Mouse (Mus musculus) myocyte (in vitro differentiated cells): ENCODE data around the gene Tnxb. TPM values are rescaled to one million over a fixed set of nuclear protein-coding genes. Genes with fewer than 3 reads are reported as not detected.

ENCODE experiments used
- H3K27me3 ChIP-seq: one replicate; pipeline ENCODE4 v1.6.1; 2011; ENCODE audit not compliant: control insufficient read depth, insufficient read depth, insufficient read length
- H3K36me3 ChIP-seq: one replicate; pipeline ENCODE4 v1.6.1; 2011; ENCODE audit not compliant: control insufficient read depth, insufficient read depth
- H3K4me2 ChIP-seq: one replicate; pipeline ENCODE4 v1.6.1; 2011; ENCODE audit warnings: low read depth, control low read depth
- H3K4me3 ChIP-seq: one replicate; pipeline ENCODE4 v1.5.1; 2011; ENCODE audit warnings: mild to moderate bottlenecking, control low read depth, moderate library complexity
- H3K79me2 ChIP-seq: one replicate; pipeline ENCODE4 v1.6.1; 2011; ENCODE audit not compliant: control insufficient read depth, insufficient read depth
- H3ac ChIP-seq: one replicate; pipeline ENCODE4 v1.6.1; 2011; ENCODE audit not compliant: control insufficient read depth, insufficient read length
- CEBPB ChIP-seq: IDR thresholded peaks from 2 replicates; pipeline ENCODE4 v1.6.1; 2011; ENCODE audit warnings: mild to moderate bottlenecking, moderate library complexity; ENCODE audit not compliant: poor library complexity, insufficient read depth, severe bottlenecking
- E2F4 ChIP-seq: IDR thresholded peaks from one replicate; pipeline ENCODE4 v1.6.1; 2011; ENCODE audit warnings: mild to moderate bottlenecking, control low read depth, moderate library complexity; ENCODE audit not compliant: insufficient read depth
- MAX ChIP-seq: IDR thresholded peaks from one replicate; pipeline ENCODE4 v1.6.1; 2011; ENCODE audit warnings: low read depth, mild to moderate bottlenecking, control low read depth
- MYOD1 ChIP-seq, 3 experiments: IDR thresholded peaks; one replicate each; pipeline ENCODE4 v1.6.1; 2011; ENCODE audit warnings: control low read depth in 2 of 3, low read depth in 2 of 3, mild to moderate bottlenecking in 2 of 3, moderate library complexity in 1 of 3; ENCODE audit not compliant: insufficient read length in 2 of 3, control insufficient read depth in 1 of 3
- MYOG ChIP-seq, 3 experiments: IDR thresholded peaks; one replicate each; pipeline ENCODE4 v1.6.1; 2011; ENCODE audit warnings: control low read depth in 2 of 3, low read depth in 2 of 3, mild to moderate bottlenecking in 2 of 3; ENCODE audit not compliant: insufficient read length in 2 of 3, control insufficient read depth in 1 of 3, insufficient read depth in 1 of 3
- POLR2A ChIP-seq: IDR thresholded peaks from one replicate; pipeline ENCODE4 v1.6.1; 2011; ENCODE audit warnings: low read depth, mild to moderate bottlenecking, control low read depth, moderate library complexity; ENCODE audit not compliant: insufficient read length
- POLR2AphosphoS2 ChIP-seq: IDR thresholded peaks from one replicate; pipeline ENCODE4 v1.6.1; 2011; ENCODE audit warnings: low read depth, control low read depth; ENCODE audit not compliant: insufficient read length
- REST ChIP-seq: IDR thresholded peaks from one replicate; pipeline ENCODE4 v1.6.1; 2011; ENCODE audit warnings: mild to moderate bottlenecking, control low read depth, moderate library complexity; ENCODE audit not compliant: insufficient read depth, insufficient read length
- SRF ChIP-seq: IDR thresholded peaks from one replicate; pipeline ENCODE4 v1.6.1; 2011; ENCODE audit warnings: low read depth; ENCODE audit not compliant: control insufficient read depth, insufficient read length
- TCF12 ChIP-seq: IDR thresholded peaks from one replicate; pipeline ENCODE4 v1.6.1; 2011; ENCODE audit warnings: mild to moderate bottlenecking, control low read depth; ENCODE audit not compliant: poor library complexity, insufficient read depth, severe bottlenecking
- TCF3 ChIP-seq: IDR thresholded peaks from one replicate; pipeline ENCODE4 v1.6.1; 2011; ENCODE audit warnings: low read depth, control low read depth; ENCODE audit not compliant: insufficient read length
- USF1 ChIP-seq: IDR thresholded peaks from one replicate; pipeline ENCODE4 v1.6.1; 2011; ENCODE audit warnings: low read depth, mild to moderate bottlenecking, control low read depth, moderate library complexity
- polyA plus RNA-seq: library from polyadenylated mRNA; unstranded; fragments of >200 nt; fragmentation: generic; extraction: Trizol; gene quantifications from one replicate; pipeline ENCODE4 v1.2.1, GENCODE M21; 2012; ENCODE audit warnings: missing spikeins

Gene Tnxb
- polyA plus RNA-seq, 1 experiment: under 0.01 TPM

DNA sequence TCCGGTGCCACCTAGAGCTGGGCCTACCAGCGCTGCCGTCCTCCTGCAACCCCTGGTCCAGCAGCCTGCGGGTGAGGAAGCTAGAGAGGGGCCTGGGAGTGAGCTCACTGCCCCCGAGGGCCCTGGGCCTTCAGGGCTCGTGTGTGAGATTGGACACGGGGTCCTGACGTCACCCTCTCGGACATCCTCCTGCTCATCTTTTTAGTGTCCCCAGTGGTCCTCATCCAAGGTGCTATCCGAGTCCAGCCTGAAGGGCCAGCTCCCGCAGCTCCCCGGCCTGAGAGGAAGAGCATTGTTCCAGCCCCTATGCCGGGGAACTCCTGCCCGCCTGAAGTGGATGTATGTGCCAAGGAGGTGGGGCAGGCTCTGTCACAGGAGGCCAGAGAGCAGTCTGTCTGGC, 19.6 kb upstream of the Tnxb start:
- Histone ChIP-seq H3K4me3 (no peak overlapping the region), H3K4me2 (no peak overlapping the region), H3K79me2 (peaks cover 4% of the 10 kb centered on the region), H3K36me3 (peaks cover 3% of the 10 kb centered on the region), H3K27me3 (no peaks in the 10 kb centered on the region), H3ac (no peak overlapping the region)
- TF ChIP-seq E2F4 (no peak), MYOD1 (IDR thresholded peaks at IDR 0.05; ENCODE audit: control insufficient read depth in 1 of 3, insufficient read length in 2 of 3, low read depth in 2 of 3) (no peak), MYOG (IDR thresholded peaks at IDR 0.05; ENCODE audit: control insufficient read depth in 1 of 3, insufficient read depth in 1 of 3, insufficient read length in 2 of 3, low read depth in 2 of 3) (no peak), TCF3 (no peak), TCF12 (no peak), POLR2AphosphoS2 (no peak), USF1 (no peak), POLR2A (no peak), REST (no peak), CEBPB (no peak), SRF (no peak), MAX (no peak)

DNA sequence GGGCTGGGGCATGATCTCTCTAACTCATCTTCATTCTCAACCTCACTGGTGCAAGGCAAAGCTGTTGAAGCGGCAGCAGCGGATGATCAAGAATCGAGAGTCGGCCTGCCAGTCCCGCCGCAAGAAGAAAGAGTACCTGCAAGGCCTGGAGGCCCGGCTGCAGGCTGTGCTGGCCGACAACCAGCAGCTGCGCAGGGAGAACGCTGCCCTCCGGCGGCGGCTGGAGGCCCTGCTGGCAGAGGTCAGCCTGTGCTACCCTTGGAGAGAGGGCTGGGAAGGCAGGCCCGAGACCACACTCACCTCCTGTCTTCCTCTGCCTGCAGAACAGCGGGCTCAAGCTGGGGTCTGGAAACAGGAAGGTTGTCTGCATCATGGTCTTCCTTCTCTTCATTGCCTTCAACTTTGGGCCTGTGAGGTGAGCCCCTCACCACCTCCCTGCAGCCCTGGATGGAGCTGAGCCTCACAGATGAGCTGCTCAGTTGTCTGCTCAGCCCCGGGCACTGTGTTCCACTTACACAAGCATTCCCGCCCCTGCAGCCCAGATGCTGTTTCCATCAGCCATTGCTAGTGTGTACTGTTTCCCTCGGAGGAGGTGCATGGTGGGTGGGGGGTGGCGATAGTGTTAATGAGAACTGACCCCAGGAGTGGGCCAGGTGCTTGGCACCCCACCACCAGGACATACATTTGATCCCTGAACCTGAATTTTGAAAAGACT, 18.7 kb upstream of the Tnxb start:
- Histone ChIP-seq H3K27me3 (no peaks in the 10 kb centered on the region), H3K4me2 (no peak overlapping the region), H3K4me3 (no peak overlapping the region), H3K79me2 (peaks cover 4% of the 10 kb centered on the region), H3ac (no peak overlapping the region), H3K36me3 (peaks cover 3% of the 10 kb centered on the region)
- TF ChIP-seq TCF3 (no peak), MYOD1 (IDR thresholded peaks at IDR 0.05; ENCODE audit: control insufficient read depth in 1 of 3, insufficient read length in 2 of 3, low read depth in 2 of 3) (no peak), SRF (no peak), REST (no peak), CEBPB (no peak), POLR2A (no peak), USF1 (no peak), TCF12 (no peak), MYOG (IDR thresholded peaks at IDR 0.05; ENCODE audit: control insufficient read depth in 1 of 3, insufficient read depth in 1 of 3, insufficient read length in 2 of 3, low read depth in 2 of 3) (no peak), E2F4 (no peak), POLR2AphosphoS2 (no peak), MAX (no peak)

DNA sequence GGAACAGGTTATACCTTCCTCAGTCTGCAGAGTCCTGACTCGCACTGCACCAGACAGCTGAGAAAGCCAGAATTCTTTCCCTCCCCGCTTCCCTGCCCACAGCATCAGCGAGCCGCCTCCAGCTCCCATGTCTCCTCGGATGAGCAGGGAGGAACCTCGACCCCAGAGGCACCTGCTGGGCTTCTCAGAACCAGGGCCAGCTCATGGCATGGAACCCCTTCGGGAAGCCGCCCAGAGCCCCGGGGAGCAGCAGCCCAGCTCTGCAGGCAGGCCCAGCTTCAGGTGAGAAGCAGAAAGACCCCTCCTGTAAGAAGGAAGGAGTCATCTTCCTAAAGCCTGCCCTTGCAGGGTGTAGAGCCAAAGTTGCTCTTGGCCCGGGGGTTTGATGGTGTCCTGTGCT, 17.8 kb upstream of the Tnxb start:
- Histone ChIP-seq H3ac (no peak overlapping the region), H3K36me3 (peaks cover 3% of the 10 kb centered on the region), H3K79me2 (peaks cover 4% of the 10 kb centered on the region), H3K27me3 (peaks cover 5% of the 10 kb centered on the region), H3K4me2 (no peak overlapping the region), H3K4me3 (no peak overlapping the region)
- TF ChIP-seq REST: no peak

DNA sequence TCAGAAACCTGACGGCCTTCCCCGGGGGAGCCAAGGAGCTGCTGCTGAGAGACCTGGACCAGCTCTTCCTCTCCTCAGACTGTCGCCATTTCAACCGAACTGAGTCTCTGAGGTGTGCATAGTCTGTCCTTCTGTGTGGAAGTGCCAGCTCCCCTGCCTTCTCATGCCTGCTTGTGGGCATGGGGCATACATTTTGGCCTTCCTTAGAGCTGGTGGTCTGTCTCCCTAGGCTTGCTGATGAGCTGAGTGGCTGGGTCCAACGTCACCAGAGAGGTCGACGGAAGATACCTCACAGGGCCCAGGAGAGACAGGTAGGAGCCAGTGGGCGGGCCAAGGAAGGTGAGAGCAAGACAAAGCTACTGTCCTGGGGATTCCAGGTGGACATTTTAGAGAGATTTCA, 17.4 kb upstream of the Tnxb start:
- Histone ChIP-seq H3K36me3 (peaks cover 3% of the 10 kb centered on the region), H3K4me2 (no peak overlapping the region), H3K4me3 (no peak overlapping the region), H3ac (no peak overlapping the region), H3K27me3 (peaks cover 5% of the 10 kb centered on the region), H3K79me2 (peaks cover under 1% of the 10 kb centered on the region)
- TF ChIP-seq MYOD1 (IDR thresholded peaks at IDR 0.05; ENCODE audit: control insufficient read depth in 1 of 3, insufficient read length in 2 of 3, low read depth in 2 of 3) (no peak), MYOG (IDR thresholded peaks at IDR 0.05; ENCODE audit: control insufficient read depth in 1 of 3, insufficient read depth in 1 of 3, insufficient read length in 2 of 3, low read depth in 2 of 3) (no peak), E2F4 (no peak), TCF12 (no peak), TCF3 (no peak), POLR2A (no peak), POLR2AphosphoS2 (no peak), REST (no peak), SRF (no peak), USF1 (no peak), MAX (no peak), CEBPB (no peak)

DNA sequence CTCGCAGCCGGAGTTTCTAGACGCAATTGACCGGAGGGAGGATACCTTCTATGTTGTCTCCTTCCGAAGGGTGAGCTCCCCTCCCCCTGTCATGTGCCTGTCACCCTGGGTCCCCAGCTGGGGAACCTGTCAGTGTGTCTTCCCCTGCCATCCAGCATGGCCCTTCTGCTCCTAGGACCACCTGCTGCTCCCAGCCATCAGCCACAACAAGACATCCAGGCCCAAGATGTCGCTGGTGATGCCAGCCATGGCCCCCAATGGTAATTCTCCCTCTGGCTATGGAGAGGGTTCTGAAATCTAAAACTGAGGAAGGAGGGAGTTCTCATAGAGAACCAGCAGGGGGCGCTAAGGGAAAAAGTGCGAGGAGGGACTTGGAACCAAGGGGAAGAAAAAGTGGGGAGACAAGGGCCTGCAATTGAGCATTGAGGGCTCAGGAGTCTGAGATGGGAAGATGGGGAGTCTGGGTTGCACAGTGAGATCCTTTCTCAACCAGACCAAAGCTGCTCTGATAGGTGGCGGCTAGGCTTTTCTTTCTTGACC, 16.5 kb upstream of the Tnxb start:
- TF ChIP-seq POLR2AphosphoS2 (no peak), MYOG (IDR thresholded peaks at IDR 0.05; ENCODE audit: control insufficient read depth in 1 of 3, insufficient read depth in 1 of 3, insufficient read length in 2 of 3, low read depth in 2 of 3) (no peak), MYOD1 (IDR thresholded peaks at IDR 0.05; ENCODE audit: control insufficient read depth in 1 of 3, insufficient read length in 2 of 3, low read depth in 2 of 3) (no peak), REST (no peak), CEBPB (no peak), SRF (no peak), TCF12 (no peak), MAX (no peak), TCF3 (no peak), POLR2A (no peak), E2F4 (no peak), USF1 (no peak)
- H3K79me2 ChIP-seq: no peaks in the 10 kb centered on the region
- peaks cover 3% of the 10 kb centered on the region for H3K36me3 ChIP-seq
- no peak overlapping the region for H3K4me3 ChIP-seq
- peaks cover 6% of the 10 kb centered on the region for H3K27me3 ChIP-seq
- no peak overlapping the region for H3ac ChIP-seq
- H3K4me2 ChIP-seq: no peak overlapping the region
